Mouse (Mus musculus): ENCODE results near the gene Prss1.
"Not testable (repeated sequence)": the region's sequence is repeated elsewhere in the genome, so short reads cannot be mapped to it uniquely, and the experiment has no call there.

DNA sequence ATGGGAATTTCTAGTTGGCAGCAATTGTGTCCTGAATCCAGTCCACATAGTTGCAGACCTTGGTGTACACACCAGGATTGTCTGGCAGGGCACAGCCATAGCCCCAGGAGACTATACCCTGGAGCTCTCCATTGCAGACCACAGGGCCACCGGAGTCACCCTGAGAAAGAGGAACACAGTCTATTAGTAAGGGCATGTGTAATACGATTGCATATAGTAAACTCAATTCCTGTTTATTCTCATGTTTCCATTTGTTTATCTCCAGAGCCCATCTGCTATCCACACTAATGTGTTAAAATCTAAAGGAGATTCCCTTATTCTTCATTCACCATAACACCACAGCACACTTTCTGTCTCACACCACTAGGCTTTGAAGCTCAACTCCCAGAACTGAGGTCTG lies 16.5 kb upstream of the Prss1 start:
- not testable (repeated sequence) for TF ChIP-seq CTCF (IDR thresholded peaks at IDR 0.05; ENCODE audit: control insufficient read depth, insufficient read depth, low read length); POLR2A (IDR thresholded peaks at IDR 0.05; ENCODE audit: borderline replicate concordance, control insufficient read depth, low read depth, low read length)
